Mouse (Mus musculus): ENCODE results near the gene Cgref1.
A peak's percentile ranks its signal among the peaks of the same experiment; 100 is the strongest.

Gene Cgref1

DNA sequence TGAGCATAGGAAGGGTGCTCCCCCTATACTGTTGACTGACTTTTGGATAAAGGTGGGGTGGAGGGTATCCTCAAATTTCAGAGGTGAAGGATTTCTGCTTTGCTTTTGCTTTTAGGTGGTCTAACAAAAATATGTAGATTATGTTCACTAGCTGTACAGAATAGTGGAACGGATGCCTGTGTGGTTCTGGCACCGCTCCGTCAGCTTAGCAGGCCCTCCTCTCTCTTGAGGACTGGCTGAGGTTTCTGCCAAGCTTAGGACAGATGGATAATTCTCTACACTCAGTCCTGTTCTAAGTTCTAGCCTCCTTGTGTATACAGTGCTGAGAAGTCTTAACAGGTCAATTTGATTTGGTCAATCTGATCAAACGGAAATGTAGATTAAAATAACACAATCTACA, 5.1 kb upstream of the Cgref1 start:
- no peak for DNase-seq (ENCODE audit: low read depth, low spot score)

DNA sequence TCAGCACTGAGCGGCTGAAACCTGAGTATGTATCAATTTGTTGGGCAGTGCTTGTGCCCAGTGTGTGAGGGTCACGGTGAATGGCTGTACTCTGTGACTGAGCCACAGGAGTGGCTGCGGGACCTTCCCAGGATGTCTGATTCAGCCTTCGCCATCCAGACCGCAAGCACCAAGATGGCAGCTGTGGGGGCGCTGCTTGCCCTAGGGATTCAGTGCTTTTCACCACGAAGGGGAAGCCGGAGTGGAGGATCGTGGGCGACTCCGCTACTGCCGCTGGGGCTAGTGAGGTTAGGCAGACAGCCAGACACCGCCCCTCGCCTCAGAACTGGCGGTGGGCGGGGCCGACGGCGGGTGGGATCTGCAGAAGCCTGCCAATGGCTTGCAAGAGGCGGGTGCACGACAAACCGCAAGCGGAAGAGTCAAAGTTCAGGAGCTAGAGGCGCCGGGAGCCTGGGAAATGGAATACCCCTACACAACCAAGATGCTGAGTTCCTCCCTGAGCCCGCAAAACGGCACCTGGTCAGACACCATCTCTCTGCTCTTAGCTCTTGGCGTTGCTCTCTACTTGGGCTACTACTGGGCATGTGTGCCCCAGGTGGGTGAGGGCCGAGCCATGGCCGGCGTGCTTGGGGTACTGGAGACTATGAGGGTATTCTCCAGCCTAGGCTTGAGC, 4.4 kb upstream of the Cgref1 start:
- DNase-seq (ENCODE audit: low read depth, low spot score), result peak; percentile 90

DNA sequence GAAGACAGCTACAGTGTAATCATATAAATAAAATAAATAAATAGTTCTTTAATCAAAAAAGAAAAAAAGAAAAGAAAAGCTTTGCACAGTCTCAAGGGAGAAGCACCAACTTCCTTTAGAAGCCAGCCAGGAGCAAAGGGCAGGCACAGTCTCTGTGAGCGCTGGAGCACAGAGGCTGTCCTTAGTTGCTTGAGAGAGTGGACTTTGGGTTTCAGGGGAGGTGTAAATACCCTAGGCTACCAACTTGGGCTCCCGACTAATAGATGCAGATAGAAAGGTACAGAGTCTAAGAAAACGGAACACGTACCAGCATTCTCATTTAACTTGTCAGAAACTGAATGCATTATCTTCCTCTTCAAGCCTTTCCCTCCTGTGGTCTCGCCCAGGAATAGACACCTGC, 3.2 kb upstream of the Cgref1 start:
- DNase-seq (ENCODE audit: low read depth, low spot score), result no peak

DNA sequence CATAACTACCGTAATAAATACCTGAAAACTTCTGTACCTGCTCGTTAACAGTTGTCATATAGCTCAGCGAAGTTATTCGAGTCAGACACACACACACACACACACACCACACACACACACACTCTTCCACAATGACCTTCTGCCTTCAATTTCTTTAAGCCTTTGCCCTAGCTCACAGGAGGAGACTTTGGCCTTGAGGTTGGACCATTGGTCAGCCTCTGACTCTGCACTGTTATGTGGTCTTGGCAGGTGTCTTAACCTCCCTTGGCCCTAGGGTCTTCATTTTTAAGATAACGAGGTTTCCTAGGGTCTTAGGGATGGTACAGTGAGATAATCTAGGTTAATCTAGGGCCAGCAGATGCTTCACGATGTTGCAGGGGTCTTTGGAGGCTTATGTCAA, 1.0 kb downstream of the Cgref1 start:
- no peak for DNase-seq (ENCODE audit: low read depth, low spot score)

DNA sequence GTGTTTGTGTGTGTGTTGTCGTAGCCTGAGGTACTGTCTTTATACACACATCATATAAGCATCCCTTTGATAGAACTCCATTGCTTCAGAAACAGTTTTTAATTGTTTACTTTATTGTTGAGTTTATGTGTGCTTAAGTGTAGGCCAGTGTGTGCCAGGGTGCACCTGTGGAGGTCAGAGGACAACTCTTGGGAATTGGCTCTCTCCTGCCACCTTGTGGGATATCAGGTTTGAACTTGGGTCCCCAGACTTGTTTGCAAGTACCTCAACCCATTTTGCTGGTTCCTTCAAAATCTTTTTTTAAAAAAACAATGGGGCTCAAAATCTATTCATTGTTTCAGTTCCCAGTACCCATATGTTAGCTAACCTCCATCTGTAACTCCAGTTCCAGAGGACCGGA, 2.4 kb downstream of the Cgref1 start:
- DNase-seq (ENCODE audit: low read depth, low spot score), result peak; percentile 53

DNA sequence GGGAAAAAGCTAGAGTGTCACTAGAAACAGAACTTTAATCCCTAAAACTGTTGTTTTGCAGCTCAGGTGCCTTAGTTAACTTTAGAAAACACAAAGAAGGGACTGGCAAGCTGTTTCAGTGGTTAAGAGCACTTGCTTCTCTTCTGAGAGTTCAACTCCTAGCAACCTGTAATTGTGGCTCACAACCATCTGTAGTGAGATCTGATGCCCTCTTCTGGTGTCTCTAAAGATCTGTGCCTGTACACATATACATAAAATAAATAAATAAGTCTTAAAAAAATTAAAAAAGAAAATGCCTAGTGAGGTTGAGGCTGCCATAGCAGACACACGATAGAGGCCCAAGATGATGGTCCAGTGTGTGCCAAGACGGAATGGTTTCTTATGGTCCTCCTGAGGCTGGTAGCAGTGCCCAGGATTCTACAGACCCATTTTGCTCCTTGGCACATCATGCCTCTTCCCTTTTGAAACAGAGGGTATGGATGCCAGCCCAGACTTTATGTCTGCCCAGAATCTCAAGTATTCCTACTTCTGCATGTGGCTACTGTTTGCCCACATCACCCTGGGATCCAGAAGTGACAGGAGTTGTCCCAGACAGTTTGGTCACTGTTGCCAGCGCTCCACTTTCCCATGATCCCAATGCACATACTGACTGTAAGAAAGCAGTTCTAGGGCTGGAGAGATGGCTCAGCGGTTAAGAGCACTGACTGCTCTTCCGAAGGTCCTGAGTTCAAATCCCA, 10.5 kb downstream of the Cgref1 start:
- DNase-seq (ENCODE audit: low read depth, low spot score), result no peak

DNA sequence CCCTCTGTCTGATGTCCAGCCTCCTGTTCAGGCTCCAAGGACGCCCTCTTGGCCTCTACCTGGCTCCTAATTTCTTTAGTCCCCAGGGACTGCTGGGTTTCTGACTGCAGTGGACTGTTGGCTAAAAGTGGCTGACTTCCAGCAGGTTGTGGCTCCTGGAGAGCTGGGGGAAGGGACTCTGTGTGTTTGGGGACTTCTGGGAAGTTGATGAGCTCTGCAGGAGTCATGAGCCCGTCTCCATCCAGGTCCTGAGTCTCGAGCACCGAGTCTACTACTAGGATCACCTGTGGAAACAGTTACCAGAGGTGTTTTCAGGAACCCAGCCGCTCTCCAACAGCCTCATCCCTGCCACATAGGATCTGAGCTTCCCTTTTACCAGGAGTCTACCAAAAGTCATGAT, 11.7 kb downstream of the Cgref1 start:
- DNase-seq (ENCODE audit: low read depth, low spot score), result no peak

DNA sequence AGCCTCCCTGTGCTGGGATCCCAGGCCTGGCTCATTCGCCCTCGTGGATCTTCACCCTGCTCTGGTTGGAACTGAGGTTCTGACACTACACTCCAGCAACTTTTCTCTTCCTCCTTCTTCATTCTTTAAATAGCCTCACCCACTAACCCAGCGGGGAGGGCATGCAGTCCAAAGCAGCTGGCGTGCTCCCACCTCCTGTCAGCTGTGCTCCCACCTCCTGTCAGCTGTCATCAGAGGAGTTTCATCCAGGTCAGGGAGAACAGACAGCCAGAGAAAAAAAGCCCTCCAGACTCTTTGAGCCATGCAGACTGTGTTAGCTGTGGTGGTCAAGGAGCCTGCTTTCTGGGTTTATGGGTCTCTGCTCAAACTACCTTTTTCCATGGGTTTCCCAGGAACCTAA, 14.0 kb downstream of the Cgref1 start:
- DNase-seq (ENCODE audit: low read depth, low spot score), result no peak

DNA sequence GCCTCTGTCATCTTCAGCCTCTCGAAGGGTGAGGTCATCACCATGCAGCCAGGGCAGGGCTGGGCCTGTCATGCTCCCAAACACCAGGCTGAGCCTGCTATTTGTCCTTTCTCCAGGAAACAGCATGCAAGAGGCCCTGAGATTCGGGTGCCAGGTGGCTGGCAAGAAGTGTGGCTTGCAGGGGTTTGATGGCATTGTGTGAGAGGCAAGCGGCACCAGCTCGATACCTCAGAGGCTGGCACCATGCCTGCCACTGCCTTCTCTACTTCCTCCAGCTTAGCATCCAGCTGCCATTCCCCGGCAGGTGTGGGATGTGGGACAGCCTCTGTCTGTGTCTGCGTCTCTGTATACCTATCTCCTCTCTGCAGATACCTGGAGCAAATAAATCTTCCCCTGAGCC, 14.5 kb downstream of the Cgref1 start:
- DNase-seq (ENCODE audit: low read depth, low spot score), result no peak

DNA sequence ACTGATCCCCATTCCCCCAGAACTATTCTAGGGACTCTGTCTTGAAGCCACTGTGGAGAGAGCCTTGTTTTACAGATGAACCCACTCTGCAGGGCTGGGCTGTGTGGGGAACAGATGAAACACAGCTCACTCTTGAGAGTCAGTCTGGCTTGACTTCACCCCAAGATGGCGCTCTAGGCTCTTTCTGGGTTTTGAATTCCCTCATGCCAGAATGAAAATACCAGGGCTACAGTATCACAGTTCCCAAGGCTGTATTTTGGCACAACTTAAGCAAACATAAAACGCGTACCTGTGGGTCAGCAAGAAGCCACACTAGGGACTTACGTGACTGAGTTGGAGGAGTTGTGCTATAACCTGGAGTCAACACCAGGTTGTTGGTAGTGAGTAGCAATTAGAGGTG, 15.3 kb downstream of the Cgref1 start:
- DNase-seq (ENCODE audit: low read depth, low spot score), result peak; percentile 55

DNA sequence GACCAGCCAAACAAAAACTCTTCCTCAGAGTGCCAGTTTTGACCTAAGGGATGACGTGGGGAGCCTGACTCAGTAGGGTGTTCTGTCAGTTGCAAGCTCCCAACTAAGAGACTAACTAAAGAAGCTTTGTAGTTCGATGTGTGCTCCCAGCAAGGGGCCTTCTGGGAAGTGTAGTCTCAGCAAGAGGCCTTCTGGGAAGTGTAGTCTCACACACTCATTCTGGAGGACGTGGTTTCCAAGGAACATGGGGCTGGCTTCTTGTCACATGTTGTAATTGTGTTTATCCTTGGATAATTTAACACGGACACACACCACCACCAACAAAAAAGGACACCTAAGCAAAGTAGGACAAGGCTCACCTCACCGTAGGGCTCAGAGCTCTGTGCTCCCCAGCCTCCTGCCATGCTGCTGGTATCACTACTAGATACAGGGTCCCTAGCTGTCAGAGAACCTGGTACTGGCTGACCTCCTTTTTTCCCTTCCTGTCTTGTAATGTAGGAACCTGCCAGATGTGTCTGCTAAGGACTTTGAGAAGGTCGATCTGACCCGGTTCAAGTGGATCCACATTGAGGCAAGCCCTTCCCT, 17.4 kb downstream of the Cgref1 start:
- DNase-seq (ENCODE audit: low read depth, low spot score), result no peak

DNA sequence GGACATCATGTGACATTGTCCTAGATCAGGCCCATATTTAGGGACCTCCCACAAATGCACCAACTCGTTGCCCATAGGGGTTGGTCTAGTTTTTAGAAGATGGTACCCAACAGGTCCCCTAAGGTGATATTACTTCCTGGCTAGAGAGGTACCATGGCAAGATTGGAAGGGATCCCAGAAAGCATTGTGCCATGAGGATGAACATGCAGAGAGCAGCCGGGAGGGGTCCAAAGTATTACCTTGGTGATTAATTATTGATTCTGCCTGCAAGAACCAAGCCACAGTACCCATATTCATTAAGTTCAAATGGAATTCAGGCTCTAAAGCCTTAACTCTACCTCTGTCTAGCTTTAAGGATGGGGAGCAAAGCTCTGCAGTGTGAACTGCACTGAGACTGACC, 19.3 kb downstream of the Cgref1 start:
- no peak for DNase-seq (ENCODE audit: low read depth, low spot score)

DNA sequence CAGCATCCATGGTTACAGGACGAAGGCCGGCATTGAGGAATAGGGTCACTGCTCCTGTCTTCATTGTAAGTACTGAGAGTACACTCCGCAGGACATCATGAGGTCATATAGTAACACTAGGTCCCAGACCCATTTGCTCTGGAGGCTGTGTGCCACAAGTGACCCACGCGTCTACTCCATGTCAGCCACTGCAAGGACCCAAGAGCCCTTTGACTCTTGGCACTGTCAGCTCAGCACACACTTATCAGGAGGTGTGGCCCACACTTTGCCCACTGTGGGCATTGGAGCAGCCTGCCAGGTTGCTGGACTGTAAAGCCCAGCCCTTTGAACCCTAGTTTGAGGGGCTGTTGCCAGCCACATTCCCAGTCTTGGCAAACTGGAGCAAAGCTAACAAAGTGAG, 20.2 kb downstream of the Cgref1 start:
- no peak for DNase-seq (ENCODE audit: low read depth, low spot score)

DNA sequence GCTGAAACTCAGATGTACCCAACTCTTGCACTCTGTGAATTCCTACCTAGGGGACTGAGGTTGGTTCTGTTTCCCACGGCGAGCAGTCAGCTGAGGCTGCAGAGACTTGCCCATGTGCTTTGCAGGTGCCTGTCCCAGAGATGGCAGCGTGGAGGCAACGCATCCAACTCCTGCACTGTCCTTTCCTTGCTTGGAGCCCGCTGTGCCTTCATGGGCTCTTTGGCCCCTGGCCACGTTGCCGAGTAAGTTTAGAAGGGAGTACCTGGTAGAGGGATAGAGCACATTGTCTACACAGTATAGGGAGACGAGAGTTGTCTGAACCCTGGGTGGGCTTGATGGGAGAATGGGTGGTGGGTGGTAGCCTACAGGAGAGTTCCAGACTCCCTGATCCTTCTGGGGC, 20.8 kb downstream of the Cgref1 start:
- no peak for DNase-seq (ENCODE audit: low read depth, low spot score)

DNA sequence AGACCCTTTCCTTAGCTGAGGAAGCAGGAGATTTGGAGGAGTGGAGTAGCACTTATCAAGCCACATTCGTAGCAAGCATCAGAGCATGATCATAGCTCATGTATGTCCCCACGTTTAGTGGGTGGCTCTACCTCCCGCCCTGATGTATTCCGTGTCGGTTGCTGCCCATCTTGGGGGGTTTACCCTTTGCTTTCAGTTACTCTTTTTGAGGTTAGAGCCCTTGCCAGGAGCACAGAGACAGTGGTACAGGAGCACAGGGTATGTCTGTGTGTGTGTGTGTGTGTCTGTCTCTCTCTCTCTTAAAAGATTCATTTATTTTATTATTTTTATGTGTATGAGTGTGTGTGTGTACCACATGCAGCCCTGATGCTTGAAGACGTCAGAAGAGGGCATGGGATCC, 22.3 kb downstream of the Cgref1 start:
- DNase-seq (ENCODE audit: low read depth, low spot score), result peak; percentile 59

DNA sequence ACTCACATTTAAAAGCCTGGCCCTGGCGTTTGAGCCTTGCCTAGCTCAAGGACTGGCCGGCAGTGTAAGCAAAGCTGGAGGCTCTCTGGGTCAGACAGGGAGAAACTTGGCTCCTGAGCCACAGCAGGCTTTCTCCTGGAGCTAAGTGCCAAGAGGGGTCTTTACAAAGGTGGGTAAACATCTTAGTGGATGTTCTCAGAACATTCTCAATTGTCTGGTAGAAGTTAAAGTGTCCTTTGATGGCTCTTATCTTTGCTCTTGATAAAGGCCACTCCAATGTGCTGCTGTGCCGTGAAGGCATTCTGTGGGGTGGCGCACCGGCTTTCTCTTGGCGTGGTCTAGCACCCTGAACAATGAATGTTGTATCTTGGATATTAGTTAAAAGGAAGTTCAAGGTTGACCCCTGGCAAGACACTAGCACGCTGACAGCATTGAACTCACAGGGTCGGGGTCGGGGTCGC, 22.8 kb downstream of the Cgref1 start:
- DNase-seq (ENCODE audit: low read depth, low spot score), result no peak

DNA sequence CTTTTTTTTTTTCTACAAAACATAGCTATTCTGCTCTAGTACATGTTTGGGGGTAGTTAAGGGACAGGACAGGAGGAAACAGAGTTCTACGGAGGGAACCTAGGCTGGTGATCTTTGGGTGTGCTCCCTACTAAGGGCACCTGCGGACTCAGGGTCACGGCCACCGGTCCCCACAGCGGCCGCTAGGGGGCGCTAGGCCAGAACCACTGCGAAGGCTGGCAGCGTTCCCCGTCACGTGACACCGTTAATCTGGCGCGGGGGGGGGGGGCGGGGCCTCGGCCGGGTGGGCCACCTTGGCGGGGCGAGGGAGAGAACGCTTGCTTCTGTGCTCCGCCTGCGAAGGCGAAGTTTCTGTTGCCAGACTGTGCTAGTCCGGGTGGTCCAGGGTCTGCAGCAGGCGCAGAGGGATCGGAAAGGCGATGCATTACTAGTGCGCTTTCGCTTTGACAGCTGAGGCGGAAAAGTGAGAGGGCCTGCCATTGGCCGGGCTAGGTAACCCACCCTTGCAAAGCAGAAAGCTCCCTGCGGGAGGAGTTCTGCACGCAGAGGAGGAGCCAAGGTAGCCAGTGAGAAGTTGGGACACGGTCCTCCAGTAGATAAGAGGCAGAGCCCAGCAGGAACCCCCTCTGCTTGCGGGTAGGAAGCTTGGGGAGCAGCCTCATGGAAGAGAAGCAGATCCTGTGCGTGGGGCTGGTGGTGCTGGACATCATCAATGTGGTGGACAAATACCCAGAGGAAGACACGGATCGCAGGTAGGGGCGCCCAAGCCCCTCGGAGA, 23.9 kb downstream of the Cgref1 start, which contains the start of gene Khk:
TSS of gene Khk (plus strand) at position 176 of the 778 bp plus-strand sequence.
- DNase-seq (ENCODE audit: low read depth, low spot score), result peak; percentile 94

DNA sequence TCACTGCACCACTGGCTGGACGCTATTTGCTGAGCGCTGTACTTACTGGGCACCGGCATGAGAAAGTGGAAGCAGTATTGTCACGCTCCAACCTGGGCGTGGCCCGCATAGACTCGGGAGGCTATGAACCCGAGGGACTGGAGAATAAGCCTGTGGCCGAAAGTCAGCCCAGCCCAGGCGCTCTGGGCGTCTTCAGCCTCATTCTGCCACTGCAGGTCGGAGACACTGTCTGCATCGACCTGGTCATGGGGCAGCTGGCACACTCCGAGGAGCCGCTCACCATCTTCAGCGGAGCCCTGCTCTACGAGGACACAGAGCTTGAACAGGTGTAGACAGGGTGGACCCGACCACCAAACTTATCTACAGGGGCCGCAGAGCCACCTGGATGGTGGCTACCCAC, 24.8 kb downstream of the Cgref1 start:
- DNase-seq (ENCODE audit: low read depth, low spot score), result peak; percentile 45

DNA sequence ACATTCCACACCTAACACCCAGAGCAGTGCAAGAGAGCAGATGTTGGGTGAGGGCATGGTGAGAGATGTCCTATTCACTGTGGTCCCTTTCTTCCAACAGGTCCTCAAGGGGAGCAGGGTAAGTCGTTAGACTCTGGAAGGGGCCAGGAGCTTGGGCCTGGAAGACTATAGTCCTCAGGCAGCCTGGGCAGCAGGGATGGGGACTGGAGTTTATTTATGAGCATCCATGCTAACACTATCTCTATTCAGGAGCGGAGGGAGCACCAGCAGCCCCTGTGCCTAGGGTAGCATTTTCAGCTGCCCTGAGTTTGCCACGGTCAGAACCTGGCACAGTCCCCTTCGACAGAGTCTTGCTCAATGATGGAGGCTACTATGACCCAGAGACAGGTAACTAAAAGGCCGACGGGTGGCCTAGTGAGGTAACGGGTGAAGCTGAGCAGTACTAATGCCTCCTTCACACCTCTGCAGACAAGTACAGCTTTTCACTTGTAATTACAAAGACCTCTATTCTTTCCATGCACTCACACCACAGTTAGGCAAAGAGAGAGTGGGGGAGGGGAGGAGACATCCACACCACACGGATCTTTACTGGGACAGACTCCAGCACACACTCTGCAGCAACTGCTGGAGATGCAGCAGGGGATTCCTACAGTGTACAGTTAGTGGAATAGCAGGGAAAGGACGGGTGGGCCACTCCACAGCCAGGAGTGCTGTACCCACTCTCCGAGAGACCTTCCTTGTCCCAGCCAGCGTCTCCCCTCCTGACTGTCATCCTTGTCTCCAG, 25.4 kb downstream of the Cgref1 start:
- DNase-seq (ENCODE audit: low read depth, low spot score), result no peak

DNA sequence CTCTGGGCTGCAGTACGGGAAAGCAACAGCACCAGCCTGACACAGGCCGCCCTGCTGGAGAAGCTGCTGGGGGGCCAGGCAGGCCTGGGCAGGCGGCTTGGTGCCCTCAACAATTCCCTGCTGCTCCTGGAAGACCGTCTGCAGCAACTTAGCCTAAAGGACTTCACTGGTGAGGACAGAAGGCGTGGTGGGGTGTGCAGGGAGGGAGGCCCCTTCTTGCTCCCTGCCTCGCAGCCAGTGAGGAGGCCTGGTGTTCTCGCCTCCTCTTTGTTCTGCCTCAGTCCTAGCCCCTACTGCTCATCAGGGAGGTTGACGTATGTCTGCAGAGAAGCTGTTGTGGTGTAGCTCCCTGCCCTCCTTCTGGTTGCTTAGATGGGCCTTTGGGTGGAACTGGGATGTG, 26.7 kb downstream of the Cgref1 start:
- no peak for DNase-seq (ENCODE audit: low read depth, low spot score)

DNA sequence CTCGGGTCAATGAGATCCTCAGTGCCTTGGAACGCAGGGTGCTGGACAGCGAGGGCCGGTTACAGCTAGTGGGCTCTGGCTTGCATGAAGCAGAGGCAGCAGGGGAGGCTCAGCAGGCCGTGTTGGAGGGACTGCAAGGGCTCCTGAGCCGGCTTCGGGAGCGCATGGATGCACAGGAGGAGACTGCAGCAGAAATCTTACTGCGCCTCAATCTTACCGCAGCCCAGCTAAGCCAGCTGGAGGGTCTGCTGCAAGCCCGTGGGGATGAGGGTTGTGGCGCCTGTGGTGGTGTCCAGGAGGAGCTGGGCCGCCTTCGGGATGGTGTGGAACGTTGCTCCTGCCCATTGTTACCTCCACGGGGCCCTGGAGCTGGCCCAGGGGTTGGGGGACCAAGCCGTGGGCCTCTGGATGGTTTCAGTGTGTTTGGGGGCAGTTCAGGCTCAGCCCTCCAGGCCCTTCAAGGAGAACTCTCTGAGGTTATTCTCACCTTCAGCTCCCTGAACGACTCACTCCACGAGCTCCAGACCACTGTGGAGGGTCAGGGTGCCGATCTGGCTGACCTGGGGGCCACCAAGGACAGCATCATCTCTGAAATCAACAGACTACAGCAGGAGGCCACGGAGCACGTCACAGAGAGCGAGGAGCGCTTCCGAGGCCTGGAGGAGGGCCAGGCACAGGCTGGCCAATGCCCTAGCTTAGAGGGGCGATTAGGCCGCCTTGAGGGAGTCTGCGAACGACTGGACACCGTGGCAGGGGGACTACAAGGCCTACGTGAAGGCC, 27.3 kb downstream of the Cgref1 start:
- DNase-seq (ENCODE audit: low read depth, low spot score), result no peak

Measured in A20 (cell line).